Mouse (Mus musculus) lung, postnatal 4 days (tissue): Measurements from ENCODE around the gene Lin28a.
"Not testable (repeated sequence)": the region's sequence is repeated elsewhere in the genome, so short reads cannot be mapped to it uniquely, and the experiment has no call there.

ENCODE experiments used
- DNase-seq, 2 experiments: peaks; one replicate each; pipeline ENCODE4 v3.0.0; 2021

The Lin28a gene

GRCm38 (mm10) chr4:134018038-134018778, 433 bp downstream of the Lin28a start:
- DNase-seq, result no peak

- no peak for DNase-seq
These were observed 1.3 kb downstream of the Lin28a start for GRCm38 (mm10) chr4:134017201-134017865.

GRCm38 (mm10) chr4:134016767-134017166, 1.9 kb downstream of the Lin28a start:
- DNase-seq, result no peak

- no peak for DNase-seq
These were observed 2.4 kb downstream of the Lin28a start for GRCm38 (mm10) chr4:134016208-134016607.

- DNase-seq, result no peak
These were observed 5.6 kb downstream of the Lin28a start for GRCm38 (mm10) chr4:134012858-134013528.

- no peak for DNase-seq
These were observed 6.9 kb downstream of the Lin28a start for GRCm38 (mm10) chr4:134011450-134012414.

GRCm38 (mm10) chr4:134009709-134010108, 8.9 kb downstream of the Lin28a start:
- no peak for DNase-seq

GRCm38 (mm10) chr4:134006845-134007244, 11.8 kb downstream of the Lin28a start:
- no peak for DNase-seq

GRCm38 (mm10) chr4:134005581-134006358, 12.9 kb downstream of the Lin28a start:
- peak in 1 of 2 experiments; percentile 15 for DNase-seq

GRCm38 (mm10) chr4:134002903-134003302, 15.7 kb downstream of the Lin28a start:
- no peak for DNase-seq

GRCm38 (mm10) chr4:134002246-134002645, 16.4 kb downstream of the Lin28a start:
- no peak for DNase-seq

GRCm38 (mm10) chr4:134001710-134002109, 16.9 kb downstream of the Lin28a start:
- no peak for DNase-seq

- peak; percentile 97 for DNase-seq
These were observed 17.9 kb downstream of the Lin28a start, which contains the start of gene Dhdds for GRCm38 (mm10) chr4:134000466-134001438. Dhdds (minus strand) TSS chr4:134000918.

DNA sequence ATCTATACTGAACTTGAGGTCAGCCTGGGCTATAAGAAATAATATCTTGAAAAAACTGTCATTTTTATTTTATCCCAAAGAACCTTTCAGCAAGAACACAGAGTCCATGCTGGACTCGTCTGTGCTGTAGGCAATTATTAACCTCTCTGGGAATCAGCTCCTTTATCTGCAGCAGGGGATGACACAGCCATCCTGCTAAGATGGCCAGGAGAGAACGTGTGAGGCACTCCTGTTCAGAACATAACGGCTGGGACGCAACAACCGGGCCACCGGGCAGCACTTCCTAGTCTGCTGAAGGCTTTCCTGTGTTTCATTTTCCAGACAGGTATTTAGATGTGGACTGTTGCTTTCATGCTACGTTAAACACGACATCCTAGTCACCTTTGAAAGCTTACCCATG, 23.9 kb downstream of the Lin28a start:
- no peak for DNase-seq

DNA sequence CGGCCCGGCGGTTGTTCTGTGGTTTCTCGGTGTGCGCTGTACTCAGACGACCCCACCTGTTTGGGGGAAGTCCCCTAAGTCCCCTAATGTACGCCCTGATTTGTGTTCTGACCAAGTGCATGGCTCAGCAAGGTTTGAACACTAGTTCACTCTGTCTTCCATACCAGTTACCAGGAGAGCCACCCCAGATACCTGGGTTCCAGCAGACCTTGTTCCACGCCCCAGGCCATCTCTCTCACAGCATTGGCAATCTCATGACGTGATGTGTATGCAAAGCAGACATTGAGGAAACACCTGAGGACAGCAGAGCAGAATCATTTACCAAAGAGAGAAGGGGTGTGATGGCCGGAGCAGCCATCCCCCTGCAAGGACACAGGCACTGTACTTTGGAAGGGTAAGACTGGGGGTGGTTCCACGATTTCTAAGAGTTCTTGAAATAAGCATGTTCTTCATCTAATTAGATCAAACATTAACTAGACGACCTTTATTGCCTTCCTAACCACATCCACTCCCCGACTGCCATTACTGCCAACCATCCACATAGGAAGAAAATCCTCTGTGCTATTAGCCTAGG, 27.5 kb downstream of the Lin28a start:
- no peak for DNase-seq

DNA sequence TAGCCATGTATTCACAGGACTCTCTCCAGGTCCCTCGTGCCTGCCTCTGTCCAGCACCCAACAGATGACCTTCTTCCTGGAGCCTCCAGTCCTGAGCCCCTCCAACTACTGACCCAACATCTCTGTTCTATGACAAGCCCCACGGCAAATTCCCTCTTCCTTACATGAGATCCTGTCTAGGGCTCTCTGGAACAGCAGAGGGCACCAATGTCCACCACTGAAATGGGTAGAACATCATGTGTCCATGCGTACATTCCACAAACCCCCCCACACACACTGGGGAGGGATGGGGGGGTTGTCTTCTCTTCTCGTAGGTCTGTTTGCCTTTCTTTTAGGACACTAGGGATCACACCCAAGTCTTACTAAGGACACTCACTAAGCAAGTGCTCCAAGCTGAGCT, 28.6 kb downstream of the Lin28a start:
- no peak for DNase-seq

DNA sequence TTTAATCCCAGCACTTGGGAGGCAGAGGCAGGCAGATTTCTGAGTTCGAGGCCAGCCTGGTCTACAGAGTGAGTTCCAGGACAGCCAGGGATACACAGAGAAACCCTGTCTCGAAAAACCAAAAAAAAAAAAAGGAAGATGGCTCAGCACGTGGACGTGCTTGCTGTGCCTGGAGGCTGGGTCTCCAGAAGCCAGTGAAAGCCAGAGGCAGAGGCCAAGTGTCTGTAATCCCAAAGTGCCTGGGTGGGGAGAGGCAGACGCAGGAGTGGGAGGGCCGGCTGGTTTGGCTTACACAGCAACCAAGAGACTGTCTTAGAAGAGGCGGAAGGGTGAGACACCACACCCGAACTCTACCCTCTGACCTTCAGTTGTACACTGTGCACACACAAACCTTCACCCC, 30.4 kb downstream of the Lin28a start:
- not testable (repeated sequence) for DNase-seq

- no peak for DNase-seq
These were observed 35.7 kb downstream of the Lin28a start for GRCm38 (mm10) chr4:133982936-133983335.

- no peak for DNase-seq
These were observed 38.1 kb downstream of the Lin28a start for GRCm38 (mm10) chr4:133980496-133980895.
